Mouse (Mus musculus): Measurements from ENCODE around the gene Limk2. TPM values are rescaled to one million over a fixed set of nuclear protein-coding genes. Genes with fewer than 3 reads are reported as not detected.

Limk2 gene
- polyA plus RNA-seq, 1 experiment from 2014 or later = 62.0 TPM

- Histone ChIP-seq H3K36me3 (ENCODE audit: insufficient read depth, low read length) (no peaks in the 10 kb centered on the region), H3K9me3 (ENCODE audit: low read length) (no peaks in the 10 kb centered on the region), H3K9ac (replicated peaks; ENCODE audit: low read depth) (no peak overlapping the region), H3K4me3 (ENCODE audit: low read depth, low read length) (no peak overlapping the region), H3K27ac (ENCODE audit: low read length) (no peak overlapping the region), H3K4me2 (replicated peaks; ENCODE audit: low read depth, low read length) (no peak overlapping the region), H3K4me1 (ENCODE audit: insufficient read depth, low read depth, low read length) (no peaks in the 10 kb centered on the region), H3K27me3 (replicated peaks; ENCODE audit: insufficient read depth, low read length) (no peaks in the 10 kb centered on the region)
- peak; percentile 61 for ATAC-seq
- DNase-seq (ENCODE audit: low spot score) = no peak
- TF ChIP-seq CTCF (IDR thresholded peaks at IDR 0.05) = no peak
- TF ChIP-seq EP300 (IDR thresholded peaks at IDR 0.05) = no peak
- WGBS = 57% methylated on average over 6 of the region's 6 CpGs
Measured at GRCm38 (mm10) chr11:3381148-3381814, 27.7 kb downstream of the Limk2 start.

- Histone ChIP-seq H3K9me3 (ENCODE audit: low read length) (no peaks in the 10 kb centered on the region), H3K36me3 (ENCODE audit: insufficient read depth, low read length) (no peaks in the 10 kb centered on the region), H3K27ac (ENCODE audit: low read length) (no peak overlapping the region), H3K4me1 (ENCODE audit: insufficient read depth, low read depth, low read length) (peaks cover 2% of the 10 kb centered on the region; the same call in 1 of the 2 replicates), H3K4me3 (ENCODE audit: low read depth, low read length) (no peak overlapping the region), H3K27me3 (replicated peaks; ENCODE audit: insufficient read depth, low read length) (no peaks in the 10 kb centered on the region), H3K4me2 (replicated peaks; ENCODE audit: low read depth, low read length) (no peak overlapping the region), H3K9ac (replicated peaks; ENCODE audit: low read depth) (no peak overlapping the region)
- 44% methylated on average over 4 of the region's 4 CpGs for whole genome bisulfite sequencing
- ATAC-seq (peak; percentile 39; the same call in 1 of the 2 replicates), DNase-seq (ENCODE audit: low spot score) (peak; percentile 38)
- TF ChIP-seq EP300 (IDR thresholded peaks at IDR 0.05) (no peak), CTCF (IDR thresholded peaks at IDR 0.05) (no peak)
Measured at GRCm38 (mm10) chr11:3379427-3379826, 29.6 kb downstream of the Limk2 start.

GRCm38 (mm10) chr11:3374741-3375140 lies 34.2 kb downstream of the Limk2 start:
- DNase-seq (ENCODE audit: low spot score) (no peak), ATAC-seq (no peak)
- Histone ChIP-seq H3K27me3 (replicated peaks; ENCODE audit: insufficient read depth, low read length) (no peaks in the 10 kb centered on the region), H3K4me3 (ENCODE audit: low read depth, low read length) (no peak overlapping the region), H3K9me3 (ENCODE audit: low read length) (no peaks in the 10 kb centered on the region), H3K36me3 (ENCODE audit: insufficient read depth, low read length) (no peaks in the 10 kb centered on the region), H3K4me2 (replicated peaks; ENCODE audit: low read depth, low read length) (no peak overlapping the region), H3K27ac (ENCODE audit: low read length) (peak overlapping the region; percentile 33), H3K9ac (replicated peaks; ENCODE audit: low read depth) (no peak overlapping the region), H3K4me1 (ENCODE audit: insufficient read depth, low read depth, low read length) (peaks cover 17% of the 10 kb centered on the region; the same call in 1 of the 2 replicates)
- WGBS = 49% methylated on average over 12 of the region's 12 CpGs
- TF ChIP-seq CTCF (IDR thresholded peaks at IDR 0.05) = no peak
- TF ChIP-seq EP300 (IDR thresholded peaks at IDR 0.05) = no peak

GRCm38 (mm10) chr11:3374293-3374645 lies 34.7 kb downstream of the Limk2 start:
- Histone ChIP-seq H3K9ac (replicated peaks; ENCODE audit: low read depth) (no peak overlapping the region), H3K4me1 (ENCODE audit: insufficient read depth, low read depth, low read length) (peaks cover 20% of the 10 kb centered on the region; the same call in 1 of the 2 replicates), H3K27me3 (replicated peaks; ENCODE audit: insufficient read depth, low read length) (no peaks in the 10 kb centered on the region), H3K9me3 (ENCODE audit: low read length) (no peaks in the 10 kb centered on the region), H3K27ac (ENCODE audit: low read length) (peak overlapping the region; percentile 33), H3K4me2 (replicated peaks; ENCODE audit: low read depth, low read length) (no peak overlapping the region), H3K36me3 (ENCODE audit: insufficient read depth, low read length) (no peaks in the 10 kb centered on the region), H3K4me3 (ENCODE audit: low read depth, low read length) (no peak overlapping the region)
- WGBS = 33% methylated on average over 7 of the region's 7 CpGs
- no peak for TF ChIP-seq EP300 (IDR thresholded peaks at IDR 0.05)
- no peak for TF ChIP-seq CTCF (IDR thresholded peaks at IDR 0.05)
- ATAC-seq (peak; percentile 27), DNase-seq (ENCODE audit: low spot score) (peak; percentile 60)

- TF ChIP-seq CTCF (IDR thresholded peaks at IDR 0.05) (no peak), EP300 (IDR thresholded peaks at IDR 0.05) (peak; percentile 24; the same call in 1 of the 2 replicates)
- H3K36me3 ChIP-seq (ENCODE audit: insufficient read depth, low read length) = no peaks in the 10 kb centered on the region
- H3K9ac ChIP-seq (replicated peaks; ENCODE audit: low read depth) = no peak overlapping the region
- peaks cover 22% of the 10 kb centered on the region; the same call in 1 of the 2 replicates for H3K4me1 ChIP-seq (ENCODE audit: insufficient read depth, low read depth, low read length)
- no peak overlapping the region for H3K4me2 ChIP-seq (replicated peaks; ENCODE audit: low read depth, low read length)
- H3K27ac ChIP-seq (ENCODE audit: low read length) = peak overlapping the region; percentile 33
- ATAC-seq = no peak
- H3K4me3 ChIP-seq (ENCODE audit: low read depth, low read length) = no peak overlapping the region
- no peaks in the 10 kb centered on the region for H3K9me3 ChIP-seq (ENCODE audit: low read length)
- no peaks in the 10 kb centered on the region for H3K27me3 ChIP-seq (replicated peaks; ENCODE audit: insufficient read depth, low read length)
- 23% methylated on average over 7 of the region's 7 CpGs for WGBS
- peak; percentile 49 for DNase-seq (ENCODE audit: low spot score)
Measured at GRCm38 (mm10) chr11:3373591-3374292, 35.2 kb downstream of the Limk2 start.

GRCm38 (mm10) chr11:3371599-3372295 lies 37.2 kb downstream of the Limk2 start:
- H3K27me3 ChIP-seq (replicated peaks; ENCODE audit: insufficient read depth, low read length) = no peaks in the 10 kb centered on the region
- peaks cover 22% of the 10 kb centered on the region; the same call in 1 of the 2 replicates for H3K4me1 ChIP-seq (ENCODE audit: insufficient read depth, low read depth, low read length)
- ATAC-seq = peak; percentile 10; the same call in 1 of the 2 replicates
- peak overlapping the region; percentile 85 for H3K27ac ChIP-seq (ENCODE audit: low read length)
- peak overlapping the region; percentile 94 for H3K4me2 ChIP-seq (replicated peaks; ENCODE audit: low read depth, low read length)
- H3K9me3 ChIP-seq (ENCODE audit: low read length) = no peaks in the 10 kb centered on the region
- 21% methylated on average over 7 of the region's 7 CpGs for WGBS
- H3K4me3 ChIP-seq (ENCODE audit: low read depth, low read length) = peak overlapping the region; percentile 51
- TF ChIP-seq EP300 (IDR thresholded peaks at IDR 0.05) (no peak), CTCF (IDR thresholded peaks at IDR 0.05) (no peak)
- peak overlapping the region; percentile 32; the same call in 1 of the 2 replicates for H3K9ac ChIP-seq (replicated peaks; ENCODE audit: low read depth)
- DNase-seq (ENCODE audit: low spot score) = peak; percentile 47
- no peaks in the 10 kb centered on the region for H3K36me3 ChIP-seq (ENCODE audit: insufficient read depth, low read length)
